Mouse (Mus musculus) cerebellum, adult 11 months (tissue): ENCODE measurements around the gene Fam129a.

Experiments used
- DNase-seq: peaks from one replicate; pipeline ENCODE4 v3.0.0; 2022

Gene Fam129a

DNA sequence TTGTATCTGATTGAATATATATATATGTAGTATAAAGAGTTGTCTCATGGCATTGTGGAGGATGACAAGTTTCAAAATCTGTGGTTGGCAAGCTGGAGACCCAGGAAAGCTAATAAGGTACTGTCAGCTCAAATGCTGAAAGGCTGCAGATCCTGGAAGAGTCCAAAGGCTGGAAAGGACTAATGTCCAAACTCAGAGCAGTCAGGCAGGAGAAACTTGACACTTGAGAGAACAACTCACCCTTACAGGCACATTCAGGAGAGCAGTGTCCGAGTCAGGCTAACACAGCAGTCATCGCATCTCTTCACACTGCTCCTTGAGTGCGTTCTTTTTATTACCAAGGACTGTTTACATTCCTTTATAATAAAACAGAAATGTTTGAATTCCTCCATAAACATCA, 56.2 kb downstream of the Fam129a start:
- no peak for DNase-seq

GRCm38 (mm10) chr1:151629591-151630250, 58.7 kb downstream of the Fam129a start:
- DNase-seq = no peak

GRCm38 (mm10) chr1:151630251-151630628, 59.3 kb downstream of the Fam129a start:
- DNase-seq = no peak

DNA sequence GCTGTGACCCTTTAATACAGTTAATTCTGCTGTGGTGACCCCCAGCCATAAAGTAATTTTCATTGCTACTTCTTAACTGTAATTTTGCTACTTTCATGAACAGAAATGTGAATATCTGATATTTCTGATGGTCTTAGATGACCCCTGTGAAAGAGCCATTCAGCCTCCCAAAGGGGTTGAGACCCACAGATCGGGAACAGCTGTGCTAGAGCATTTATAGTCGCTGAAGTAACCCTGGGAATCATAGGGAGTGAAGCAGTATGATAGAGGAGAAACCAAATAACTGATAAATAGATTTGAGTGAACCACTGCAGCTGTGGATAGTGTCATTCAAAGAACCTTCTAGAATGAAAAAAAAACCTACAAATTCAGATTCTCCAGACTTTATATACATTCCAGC, 60.1 kb downstream of the Fam129a start:
- DNase-seq = no peak

DNA sequence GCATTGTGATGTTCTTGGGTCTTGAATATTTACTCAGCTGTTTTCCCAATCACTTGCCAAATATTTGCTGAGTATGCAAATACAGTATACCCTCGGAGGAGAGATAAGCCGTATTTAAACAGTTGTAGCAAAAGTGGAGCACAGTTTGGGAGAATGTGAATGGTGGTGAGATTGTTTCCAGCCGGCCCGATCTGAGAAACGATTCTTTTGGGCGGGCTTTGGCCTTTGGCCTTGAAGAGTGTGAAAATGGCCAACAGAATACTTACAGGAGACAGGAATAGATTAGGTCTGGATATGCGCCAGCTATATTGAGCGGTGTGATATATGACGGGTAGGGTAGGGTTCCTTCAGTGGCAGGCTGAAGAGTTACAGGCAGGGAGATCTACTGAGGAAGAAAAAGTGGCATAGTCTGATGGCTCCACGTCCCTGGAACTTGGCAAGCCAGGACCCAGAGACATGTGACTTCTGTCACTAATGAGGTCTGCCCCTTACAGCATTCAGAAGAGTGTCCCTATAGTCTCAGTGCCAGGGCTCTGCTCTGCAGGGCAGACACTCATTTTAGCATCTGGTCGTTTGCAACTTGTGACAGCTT, 60.8 kb downstream of the Fam129a start:
- DNase-seq = no peak

DNA sequence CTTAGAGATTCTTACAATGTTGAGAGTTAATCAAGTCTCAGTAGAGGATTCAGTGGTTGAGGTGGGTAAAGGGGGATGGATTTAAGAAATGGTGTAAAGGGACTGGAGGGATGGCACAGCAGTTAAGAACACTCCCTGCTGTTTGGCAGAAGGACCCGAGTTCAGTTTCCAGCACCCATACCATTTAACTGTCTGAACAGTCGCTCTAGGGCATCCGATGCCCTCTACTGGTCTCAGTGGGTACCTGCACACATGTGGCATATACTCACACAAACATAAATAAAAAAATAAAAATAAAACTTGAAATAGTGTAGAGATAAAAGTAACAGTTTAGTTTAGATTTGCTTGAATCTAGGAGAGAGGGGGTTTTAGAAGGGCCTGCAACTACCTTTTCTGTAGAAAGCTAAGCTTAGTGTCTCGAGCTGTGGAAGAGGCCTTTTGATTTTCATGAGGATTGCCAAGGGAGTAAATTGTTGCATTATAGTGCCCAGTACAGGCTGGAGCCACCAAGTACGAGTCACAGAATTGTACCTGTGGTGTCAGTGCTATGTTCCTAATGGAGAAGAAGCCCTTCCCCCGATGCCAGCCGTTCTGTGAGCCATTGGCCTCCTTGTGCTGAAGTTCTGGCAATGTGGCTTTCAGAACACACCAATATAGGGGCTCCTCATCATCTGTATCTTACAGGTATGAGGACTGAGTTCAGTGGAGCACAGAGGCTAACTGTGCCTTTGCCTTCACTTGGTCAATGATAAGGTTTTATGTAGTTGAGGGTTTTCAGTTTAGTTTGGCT, 61.8 kb downstream of the Fam129a start:
- DNase-seq = no peak

- DNase-seq = no peak
Measured at GRCm38 (mm10) chr1:151636637-151637036, 65.7 kb downstream of the Fam129a start.

GRCm38 (mm10) chr1:151637351-151637922, 66.5 kb downstream of the Fam129a start:
- no peak for DNase-seq

DNA sequence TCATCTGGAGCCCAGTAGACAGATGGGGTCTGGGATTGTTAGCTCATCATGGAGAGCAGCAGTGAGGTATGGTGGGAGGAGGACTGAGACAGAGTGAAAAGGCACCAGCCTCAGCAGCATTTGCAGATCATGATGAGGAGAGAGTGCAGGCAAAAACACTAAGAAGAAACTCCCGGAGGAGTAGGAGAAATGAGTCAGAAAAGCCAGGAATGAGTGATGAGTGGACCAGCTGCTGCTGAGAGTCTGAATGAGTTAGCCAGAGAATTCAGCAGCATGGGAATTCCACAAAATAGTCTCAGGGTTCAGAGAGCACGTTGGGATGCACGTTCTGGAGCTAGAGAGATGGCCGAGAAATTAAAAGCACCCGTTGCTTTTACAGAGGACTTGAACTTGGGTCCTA, 67.4 kb downstream of the Fam129a start:
- DNase-seq = no peak

GRCm38 (mm10) chr1:151638770-151639169, 67.8 kb downstream of the Fam129a start:
- DNase-seq = no peak

DNA sequence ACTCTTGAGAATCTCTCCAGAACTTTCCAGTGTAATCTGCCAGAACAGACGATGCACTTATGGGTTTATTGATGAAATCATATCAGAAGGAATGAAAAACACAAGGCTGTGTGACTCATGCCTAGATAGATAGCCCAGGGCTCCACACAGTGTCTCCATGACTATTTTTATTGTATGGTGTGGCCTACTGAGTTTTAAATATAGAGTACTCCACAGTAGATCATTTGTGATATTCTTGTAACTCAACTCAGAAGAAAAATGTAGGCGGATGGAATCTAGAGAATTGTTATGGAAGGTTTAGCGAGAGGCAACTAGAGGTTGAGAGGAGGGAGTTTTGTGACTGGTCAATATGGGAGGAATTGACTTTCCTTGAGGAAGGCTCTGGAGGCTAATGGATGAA, 75.4 kb downstream of the Fam129a start:
- DNase-seq = no peak

DNA sequence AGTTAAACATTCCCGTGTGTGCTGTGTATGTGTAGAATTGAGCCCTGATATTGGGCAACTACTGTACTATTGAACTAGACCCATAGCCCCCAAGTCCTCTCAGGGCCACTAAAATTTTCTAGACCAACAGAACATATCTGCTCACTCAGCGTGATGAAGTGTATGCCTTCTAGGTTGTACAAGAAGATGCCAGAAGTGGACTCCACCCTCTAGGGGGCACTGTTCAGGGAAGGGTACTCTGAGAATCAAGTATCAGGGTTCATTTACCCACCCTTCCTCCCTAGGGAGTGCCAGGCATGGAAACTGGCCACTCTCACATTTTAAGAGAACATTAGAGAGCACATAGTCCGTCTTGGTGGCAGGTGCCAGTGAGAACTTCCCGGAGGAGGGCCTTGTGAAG, 77.1 kb downstream of the Fam129a start:
- DNase-seq = no peak

DNA sequence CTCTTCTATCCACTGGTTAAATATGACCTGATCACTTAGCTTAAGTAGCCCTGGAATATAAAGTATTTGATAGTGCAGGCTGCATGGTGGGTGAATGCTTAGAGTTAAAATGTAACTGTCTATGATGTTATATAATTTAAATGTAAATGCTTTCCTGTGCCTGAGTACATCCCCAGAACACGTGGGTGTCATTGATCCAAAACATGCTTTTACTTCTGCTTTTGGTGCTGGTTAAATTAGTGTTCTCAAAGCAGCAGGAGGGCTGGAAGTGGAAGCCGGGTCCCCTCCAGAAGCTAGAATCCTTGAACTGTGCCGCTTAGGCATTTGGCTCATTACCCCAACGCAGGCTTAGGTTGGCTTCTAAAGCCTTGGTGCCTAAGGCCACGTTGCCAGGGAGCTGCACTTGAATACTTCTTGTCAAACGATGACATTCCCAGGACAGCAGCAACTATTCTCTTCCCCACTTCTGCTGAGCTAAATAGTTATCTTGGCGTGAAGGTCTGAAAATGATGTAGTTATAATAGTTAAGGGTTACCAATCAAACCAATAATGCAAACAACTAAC, 86.1 kb downstream of the Fam129a start:
- no peak for DNase-seq

DNA sequence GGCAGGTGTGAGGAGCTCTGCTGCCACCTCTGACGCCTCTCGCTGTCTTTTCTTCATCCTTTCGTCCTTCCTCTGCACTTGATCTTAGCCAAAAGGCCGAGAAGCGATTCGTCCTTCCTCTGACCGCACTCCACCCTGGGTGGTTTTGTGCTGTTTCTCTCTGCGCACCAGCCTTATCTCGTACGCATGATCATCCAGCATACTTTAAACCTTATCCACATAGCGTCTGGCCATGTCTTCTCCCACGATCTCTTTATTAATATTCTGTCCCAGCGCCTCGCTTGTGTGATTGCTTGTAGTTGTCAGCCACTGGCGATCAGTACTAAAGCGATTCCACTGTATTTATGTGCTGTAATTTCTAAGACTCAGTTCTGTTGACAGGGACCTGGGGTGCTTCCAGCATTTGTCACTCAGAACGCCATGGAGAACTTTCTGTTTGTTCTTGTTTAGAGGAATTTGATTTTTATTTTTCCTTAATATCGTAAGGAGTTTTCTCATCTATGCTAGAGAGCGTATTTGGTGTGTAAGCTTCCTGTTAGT, 87.4 kb downstream of the Fam129a start:
- no peak for DNase-seq

GRCm38 (mm10) chr1:151659636-151660035, 88.7 kb downstream of the Fam129a start:
- DNase-seq = no peak

GRCm38 (mm10) chr1:151660251-151660650, 89.3 kb downstream of the Fam129a start:
- DNase-seq = no peak

- DNase-seq = no peak
Measured at GRCm38 (mm10) chr1:151660883-151661282, 89.9 kb downstream of the Fam129a start.

- no peak for DNase-seq
Measured at GRCm38 (mm10) chr1:151661684-151662439, 90.9 kb downstream of the Fam129a start.

DNA sequence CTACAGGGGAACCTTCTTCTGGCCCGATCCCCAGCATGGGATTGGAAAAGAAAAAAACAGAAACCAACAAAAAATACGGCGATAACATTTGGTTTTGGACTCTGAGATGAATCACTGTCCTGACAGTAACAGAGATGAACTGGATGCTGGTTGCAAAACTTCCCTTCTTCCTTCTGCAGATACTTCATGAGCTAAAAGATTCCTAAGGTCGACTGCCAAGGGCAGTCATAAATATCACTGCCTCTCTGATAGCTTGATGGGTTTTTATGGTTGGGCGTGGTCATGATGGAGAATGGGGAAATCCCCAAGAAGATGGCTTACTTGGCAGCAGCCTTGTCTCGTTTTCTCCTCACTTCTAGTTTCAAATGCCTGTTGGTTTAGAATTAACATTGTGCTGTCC, 92.0 kb downstream of the Fam129a start:
- no peak for DNase-seq

GRCm38 (mm10) chr1:151664384-151664783, 93.4 kb downstream of the Fam129a start:
- no peak for DNase-seq

GRCm38 (mm10) chr1:151664837-151665431, 93.9 kb downstream of the Fam129a start:
- DNase-seq = no peak
